Mouse (Mus musculus) limb, embryonic 14.5 days (tissue): Measurements from ENCODE around the gene Scaf8. TPM values are rescaled to one million over a fixed set of nuclear protein-coding genes. Genes with fewer than 3 reads are reported as not detected.
"Not testable (repeated sequence)": the region's sequence is repeated elsewhere in the genome, so short reads cannot be mapped to it uniquely, and the experiment has no call there.

ENCODE experiments used
- ATAC-seq: fragments of 200-750 bp; cut with Nextera tagmentation; 2 replicates; pipeline ENCODE4 v1.8.0; 2017; ENCODE audit warnings: low read depth, moderate number of reproducible peaks, moderate TSS enrichment; ENCODE audit not compliant: low FRiP score
- DNase-seq: peaks from one replicate; pipeline ENCODE4 v3.0.0-alpha.2; 2015; ENCODE audit warnings: low spot score
- H3K27ac ChIP-seq: fragments of 300-500 bp; sonication (generic); replicated peaks from 2 replicates; pipeline ENCODE4 v1.5.1; 2014; ENCODE audit warnings: low read depth, mild to moderate bottlenecking, low read length, moderate library complexity, mixed read lengths
- H3K27me3 ChIP-seq: fragments of 300-500 bp; sonication (generic); 2 replicates; pipeline ENCODE4 v1.6.1; 2014; ENCODE audit warnings: low read length, mixed read lengths; ENCODE audit not compliant: control insufficient read depth, insufficient read depth
- H3K36me3 ChIP-seq: fragments of 300-500 bp; sonication (generic); 2 replicates; pipeline ENCODE4 v1.6.1; 2014; ENCODE audit warnings: mild to moderate bottlenecking, low read length, moderate library complexity, mixed read lengths; ENCODE audit not compliant: control insufficient read depth, insufficient read depth
- H3K4me1 ChIP-seq: fragments of 300-500 bp; sonication (generic); 2 replicates; pipeline ENCODE4 v1.6.1; 2014; ENCODE audit warnings: antibody characterized with exemption, low read length, mixed read lengths; ENCODE audit not compliant: control insufficient read depth, insufficient read depth
- H3K4me2 ChIP-seq: fragments of 300-500 bp; sonication (generic); replicated peaks from 2 replicates; pipeline ENCODE4 v1.6.1; 2014; ENCODE audit warnings: low read depth, mild to moderate bottlenecking, low read length, moderate library complexity; ENCODE audit not compliant: severe bottlenecking
- H3K4me3 ChIP-seq: fragments of 300-500 bp; sonication (generic); replicated peaks from 2 replicates; pipeline ENCODE4 v1.5.1; 2014; ENCODE audit warnings: low read length
- H3K9ac ChIP-seq: fragments of 300-500 bp; sonication (generic); 2 replicates; pipeline ENCODE4 v1.6.1; 2014; ENCODE audit warnings: mild to moderate bottlenecking, low read depth, low read length, moderate library complexity; ENCODE audit not compliant: severe bottlenecking
- H3K9me3 ChIP-seq: fragments of 300-500 bp; sonication (generic); 2 replicates; pipeline ENCODE4 v1.6.1; 2016; ENCODE audit warnings: low read length; ENCODE audit not compliant: control insufficient read depth
- POLR2A ChIP-seq: fragments of 200-500 bp; IDR thresholded peaks from 2 replicates; pipeline ENCODE4 v1.8.0; 2012; ENCODE audit warnings: inconsistent platforms, mild to moderate bottlenecking, moderate library complexity, borderline replicate concordance; ENCODE audit not compliant: insufficient read depth, insufficient read length; ENCODE audit errors: extremely low read depth
- WGBS: fragments of 180-500 bp; shearing (Covaris S2); extraction: QIAGEN DNeasy Blood & Tissue Kit; methylation state at CpG from one replicate; pipeline ENCODE4 v1.1.7; 2014; 5-methylcytosine and 5-hydroxymethylcytosine counted together
- polyA plus RNA-seq, 2 experiments: library from polyadenylated mRNA; depleted of rRNA in 1 of 2; stranded (reverse) in 1 of 2; unstranded in 1 of 2; fragments of >200 nt; fragmentation: Nextera tagmentation in 1 of 2; extraction: Ambion mirVana in 1 of 2; gene quantifications; 2 replicates each; pipeline versions ENCODE4 v1.2.1 to v1.2.3; 2012 to 2014

Gene Scaf8
- polyA plus RNA-seq (2012; rRNA removed) = 40.5 and 42.3 TPM in 2 replicates
- polyA plus RNA-seq (2014; fragmentation: Nextera tagmentation; extraction: Ambion mirVana) = 23.6 and 24.6 TPM in 2 replicates

GRCm38 (mm10) chr17:3114720-3115379 is at the start of gene Scaf8:
Gene Scaf8 (plus strand): TSS chr17:3114972.
- peaks cover 10% of the 10 kb centered on the region for H3K4me1 ChIP-seq
- WGBS = under 1% methylated on average over 83 of the region's 91 CpGs

GRCm38 (mm10) chr17:3075166-3075872 is 39.5 kb upstream of the Scaf8 start:
- no peak overlapping the region for H3K4me3 ChIP-seq
- no peaks in the 10 kb centered on the region for H3K4me1 ChIP-seq
- no peak overlapping the region for H3K9ac ChIP-seq
- H3K27ac ChIP-seq = no peak overlapping the region
- no peak for TF ChIP-seq POLR2A
- H3K4me2 ChIP-seq = no peak overlapping the region
- 94% methylated on average over 9 of the region's 9 CpGs for WGBS
- H3K36me3 ChIP-seq = peaks cover 48% of the 10 kb centered on the region
- no peaks in the 10 kb centered on the region for H3K27me3 ChIP-seq
- peaks cover 3% of the 10 kb centered on the region; the same call in 1 of the 2 replicates for H3K9me3 ChIP-seq
- ATAC-seq (no peak), DNase-seq (no peak)

More at GRCm38 (mm10) chr17:3114720-3115379, at the start of gene Scaf8:
- Histone ChIP-seq H3K9me3 (no peaks in the 10 kb centered on the region), H3K27me3 (no peaks in the 10 kb centered on the region), H3K36me3 (no peaks in the 10 kb centered on the region; the same call in 1 of the 2 replicates), H3K9ac (peak within 1 kb of the TSS; percentile 98), H3K27ac (peak within 1 kb of the TSS; percentile 99), H3K4me3 (peak within 1 kb of the TSS; percentile 94), H3K4me2 (peak within 1 kb of the TSS; percentile 67)
- peak; percentile 96 for ATAC-seq
- TF ChIP-seq POLR2A = 0 out of 2 replicates have a peak, but pooled peaks have one; percentile 41
- peak; percentile 90 for DNase-seq

GRCm38 (mm10) chr17:3075873-3076245 is 38.9 kb upstream of the Scaf8 start:
- no peak for TF ChIP-seq POLR2A
- no peaks in the 10 kb centered on the region for H3K4me1 ChIP-seq
- H3K9ac ChIP-seq = no peak overlapping the region
- H3K9me3 ChIP-seq = peaks cover 3% of the 10 kb centered on the region; the same call in 1 of the 2 replicates
- WGBS = 96% methylated on average over 4 of the region's 4 CpGs
- H3K27me3 ChIP-seq = no peaks in the 10 kb centered on the region
- no peak overlapping the region for H3K4me3 ChIP-seq
- no peak for ATAC-seq
- H3K27ac ChIP-seq = no peak overlapping the region
- H3K4me2 ChIP-seq = no peak overlapping the region
- H3K36me3 ChIP-seq = peaks cover 47% of the 10 kb centered on the region
- no peak for DNase-seq

GRCm38 (mm10) chr17:3077936-3078335 is 36.8 kb upstream of the Scaf8 start:
- not testable (repeated sequence) for H3K27me3 ChIP-seq, H3K4me1 ChIP-seq, H3K4me3 ChIP-seq, H3K4me2 ChIP-seq, ATAC-seq, H3K9ac ChIP-seq, H3K27ac ChIP-seq, H3K9me3 ChIP-seq, DNase-seq
- H3K36me3 ChIP-seq = peaks cover 30% of the 10 kb centered on the region
- 91% methylated on average over 9 of the region's 9 CpGs for WGBS

- 77% methylated on average over 7 of the region's 9 CpGs for WGBS
- ATAC-seq, H3K36me3 ChIP-seq, H3K27me3 ChIP-seq, H3K9ac ChIP-seq, H3K4me3 ChIP-seq, DNase-seq, H3K4me2 ChIP-seq, H3K27ac ChIP-seq, H3K9me3 ChIP-seq, H3K4me1 ChIP-seq: not testable (repeated sequence)
Measured at GRCm38 (mm10) chr17:3080587-3081349, 34.0 kb upstream of the Scaf8 start.

GRCm38 (mm10) chr17:3081512-3082100 is 33.2 kb upstream of the Scaf8 start:
- H3K9me3 ChIP-seq, H3K27me3 ChIP-seq, H3K4me3 ChIP-seq, H3K9ac ChIP-seq, H3K27ac ChIP-seq, H3K36me3 ChIP-seq, DNase-seq, H3K4me1 ChIP-seq, H3K4me2 ChIP-seq: not testable (repeated sequence)
- 91% methylated on average over 2 of the region's 3 CpGs for WGBS
- peak; percentile 17 for ATAC-seq

- H3K4me3 ChIP-seq, H3K9ac ChIP-seq, DNase-seq, H3K9me3 ChIP-seq, H3K27me3 ChIP-seq, H3K4me1 ChIP-seq, H3K36me3 ChIP-seq, H3K27ac ChIP-seq: not testable (repeated sequence)
- H3K4me2 ChIP-seq = 0 out of 2 replicates have a peak overlapping the region, but pooled peaks have one; percentile 30
- 73% methylated on average over 6 of the region's 9 CpGs for WGBS
- ATAC-seq = peak; percentile 25
Measured at GRCm38 (mm10) chr17:3082125-3082755, 32.5 kb upstream of the Scaf8 start.
